Mouse (Mus musculus): ENCODE data around the gene Cd101. TPM values are rescaled to one million over a fixed set of nuclear protein-coding genes. Genes with fewer than 3 reads are reported as not detected.
A peak's percentile ranks its signal among the peaks of the same experiment; 100 is the strongest.

Cd101 gene
- polyA plus RNA-seq, 1 experiment from 2014 or later = 0.09 TPM

GRCm38 (mm10) chr3:101070230-101070795 is 41.0 kb upstream of the Cd101 start:
- H3K9me3 ChIP-seq (replicated peaks; ENCODE audit: control insufficient read depth, low read length) = no peaks in the 10 kb centered on the region
- no peak for ATAC-seq (ENCODE audit: low read depth)
- WGBS (ENCODE audit: insufficient replicate concordance) = 51% methylated on average over 10 of the region's 10 CpGs
- no peak overlapping the region for H3K4me2 ChIP-seq (ENCODE audit: low read depth, low read length)
- no peaks in the 10 kb centered on the region for H3K4me1 ChIP-seq (ENCODE audit: control insufficient read depth, low read depth, low read length)
- no peak overlapping the region for H3K27ac ChIP-seq (ENCODE audit: low read length)
- H3K9ac ChIP-seq (ENCODE audit: low read depth, low read length) = no peak overlapping the region
- no peaks in the 10 kb centered on the region for H3K27me3 ChIP-seq (ENCODE audit: control insufficient read depth, insufficient read depth, low read depth, low read length)
- H3K4me3 ChIP-seq (ENCODE audit: low read depth, low read length) = no peak overlapping the region
- H3K36me3 ChIP-seq (ENCODE audit: control insufficient read depth, insufficient read depth) = no peaks in the 10 kb centered on the region

- no peak for ATAC-seq (ENCODE audit: low read depth)
- Histone ChIP-seq H3K4me2 (ENCODE audit: low read depth, low read length) (no peak overlapping the region), H3K9me3 (replicated peaks; ENCODE audit: control insufficient read depth, low read length) (no peaks in the 10 kb centered on the region), H3K27me3 (ENCODE audit: control insufficient read depth, insufficient read depth, low read depth, low read length) (no peaks in the 10 kb centered on the region), H3K4me1 (ENCODE audit: control insufficient read depth, low read depth, low read length) (no peaks in the 10 kb centered on the region), H3K4me3 (ENCODE audit: low read depth, low read length) (no peak overlapping the region), H3K27ac (ENCODE audit: low read length) (no peak overlapping the region), H3K36me3 (ENCODE audit: control insufficient read depth, insufficient read depth) (no peaks in the 10 kb centered on the region), H3K9ac (ENCODE audit: low read depth, low read length) (no peak overlapping the region)
- WGBS (ENCODE audit: insufficient replicate concordance) = 50% methylated on average over 5 of the region's 5 CpGs
Observed at GRCm38 (mm10) chr3:101068701-101069100, 39.3 kb upstream of the Cd101 start.

GRCm38 (mm10) chr3:101066175-101066574 is 36.8 kb upstream of the Cd101 start:
- no peak for ATAC-seq (ENCODE audit: low read depth)
- no peak overlapping the region for H3K4me3 ChIP-seq (ENCODE audit: low read depth, low read length)
- WGBS (ENCODE audit: insufficient replicate concordance) = 72% methylated on average over 6 of the region's 6 CpGs
- H3K9ac ChIP-seq (ENCODE audit: low read depth, low read length) = no peak overlapping the region
- H3K4me2 ChIP-seq (ENCODE audit: low read depth, low read length) = no peak overlapping the region
- no peaks in the 10 kb centered on the region for H3K27me3 ChIP-seq (ENCODE audit: control insufficient read depth, insufficient read depth, low read depth, low read length)
- H3K9me3 ChIP-seq (replicated peaks; ENCODE audit: control insufficient read depth, low read length) = no peaks in the 10 kb centered on the region
- H3K4me1 ChIP-seq (ENCODE audit: control insufficient read depth, low read depth, low read length) = no peaks in the 10 kb centered on the region
- H3K36me3 ChIP-seq (ENCODE audit: control insufficient read depth, insufficient read depth) = no peaks in the 10 kb centered on the region
- H3K27ac ChIP-seq (ENCODE audit: low read length) = no peak overlapping the region

- H3K4me3 ChIP-seq (ENCODE audit: low read depth, low read length) = no peak overlapping the region
- no peak overlapping the region for H3K4me2 ChIP-seq (ENCODE audit: low read depth, low read length)
- WGBS (ENCODE audit: insufficient replicate concordance) = 60% methylated on average over 7 of the region's 7 CpGs
- no peaks in the 10 kb centered on the region for H3K27me3 ChIP-seq (ENCODE audit: control insufficient read depth, insufficient read depth, low read depth, low read length)
- H3K9me3 ChIP-seq (replicated peaks; ENCODE audit: control insufficient read depth, low read length) = no peaks in the 10 kb centered on the region
- H3K27ac ChIP-seq (ENCODE audit: low read length) = no peak overlapping the region
- no peak for ATAC-seq (ENCODE audit: low read depth)
- no peaks in the 10 kb centered on the region for H3K36me3 ChIP-seq (ENCODE audit: control insufficient read depth, insufficient read depth)
- H3K9ac ChIP-seq (ENCODE audit: low read depth, low read length) = no peak overlapping the region
- peaks cover 2% of the 10 kb centered on the region; the same call in 1 of the 2 replicates for H3K4me1 ChIP-seq (ENCODE audit: control insufficient read depth, low read depth, low read length)
Observed at GRCm38 (mm10) chr3:101061865-101062585, 32.7 kb upstream of the Cd101 start.

- no peaks in the 10 kb centered on the region for H3K36me3 ChIP-seq (ENCODE audit: control insufficient read depth, insufficient read depth)
- H3K4me1 ChIP-seq (ENCODE audit: control insufficient read depth, low read depth, low read length) = peaks cover 2% of the 10 kb centered on the region; the same call in 1 of the 2 replicates
- 26% methylated on average over 4 of the region's 4 CpGs for WGBS (ENCODE audit: insufficient replicate concordance)
- H3K27me3 ChIP-seq (ENCODE audit: control insufficient read depth, insufficient read depth, low read depth, low read length) = no peaks in the 10 kb centered on the region
- no peak overlapping the region for H3K9ac ChIP-seq (ENCODE audit: low read depth, low read length)
- no peak for ATAC-seq (ENCODE audit: low read depth)
- no peak overlapping the region for H3K4me2 ChIP-seq (ENCODE audit: low read depth, low read length)
- no peaks in the 10 kb centered on the region for H3K9me3 ChIP-seq (replicated peaks; ENCODE audit: control insufficient read depth, low read length)
- H3K27ac ChIP-seq (ENCODE audit: low read length) = no peak overlapping the region
- H3K4me3 ChIP-seq (ENCODE audit: low read depth, low read length) = no peak overlapping the region
Observed at GRCm38 (mm10) chr3:101059214-101059613, 29.9 kb upstream of the Cd101 start.

GRCm38 (mm10) chr3:101058203-101058602 is 28.8 kb upstream of the Cd101 start:
- H3K4me2 ChIP-seq (ENCODE audit: low read depth, low read length) = no peak overlapping the region
- ATAC-seq (ENCODE audit: low read depth) = 0 out of 2 replicates have a peak, but pooled peaks have one; percentile 9
- H3K27ac ChIP-seq (ENCODE audit: low read length) = no peak overlapping the region
- H3K4me3 ChIP-seq (ENCODE audit: low read depth, low read length) = no peak overlapping the region
- H3K9ac ChIP-seq (ENCODE audit: low read depth, low read length) = no peak overlapping the region
- H3K27me3 ChIP-seq (ENCODE audit: control insufficient read depth, insufficient read depth, low read depth, low read length) = no peaks in the 10 kb centered on the region
- H3K9me3 ChIP-seq (replicated peaks; ENCODE audit: control insufficient read depth, low read length) = no peaks in the 10 kb centered on the region
- no peaks in the 10 kb centered on the region for H3K36me3 ChIP-seq (ENCODE audit: control insufficient read depth, insufficient read depth)
- WGBS (ENCODE audit: insufficient replicate concordance) = 32% methylated on average over 2 of the region's 2 CpGs
- peaks cover 2% of the 10 kb centered on the region; the same call in 1 of the 2 replicates for H3K4me1 ChIP-seq (ENCODE audit: control insufficient read depth, low read depth, low read length)

GRCm38 (mm10) chr3:101055216-101055615 is 25.9 kb upstream of the Cd101 start:
- 54% methylated on average over 8 of the region's 8 CpGs for WGBS (ENCODE audit: insufficient replicate concordance)
- no peak for ATAC-seq (ENCODE audit: low read depth)
- Histone ChIP-seq H3K27me3 (ENCODE audit: control insufficient read depth, insufficient read depth, low read depth, low read length) (no peaks in the 10 kb centered on the region), H3K9ac (ENCODE audit: low read depth, low read length) (no peak overlapping the region), H3K4me2 (ENCODE audit: low read depth, low read length) (no peak overlapping the region), H3K36me3 (ENCODE audit: control insufficient read depth, insufficient read depth) (no peaks in the 10 kb centered on the region), H3K9me3 (replicated peaks; ENCODE audit: control insufficient read depth, low read length) (no peaks in the 10 kb centered on the region), H3K4me1 (ENCODE audit: control insufficient read depth, low read depth, low read length) (peaks cover 2% of the 10 kb centered on the region; the same call in 1 of the 2 replicates), H3K27ac (ENCODE audit: low read length) (no peak overlapping the region), H3K4me3 (ENCODE audit: low read depth, low read length) (no peak overlapping the region)

GRCm38 (mm10) chr3:101051601-101052000 is 22.2 kb upstream of the Cd101 start:
- no peak overlapping the region for H3K4me3 ChIP-seq (ENCODE audit: low read depth, low read length)
- no peak for ATAC-seq (ENCODE audit: low read depth)
- H3K27ac ChIP-seq (ENCODE audit: low read length) = no peak overlapping the region
- H3K9me3 ChIP-seq (replicated peaks; ENCODE audit: control insufficient read depth, low read length) = no peaks in the 10 kb centered on the region
- H3K4me2 ChIP-seq (ENCODE audit: low read depth, low read length) = no peak overlapping the region
- H3K9ac ChIP-seq (ENCODE audit: low read depth, low read length) = no peak overlapping the region
- H3K27me3 ChIP-seq (ENCODE audit: control insufficient read depth, insufficient read depth, low read depth, low read length) = no peaks in the 10 kb centered on the region
- no peaks in the 10 kb centered on the region for H3K4me1 ChIP-seq (ENCODE audit: control insufficient read depth, low read depth, low read length)
- no peaks in the 10 kb centered on the region for H3K36me3 ChIP-seq (ENCODE audit: control insufficient read depth, insufficient read depth)
- 41% methylated on average over 4 of the region's 4 CpGs for WGBS (ENCODE audit: insufficient replicate concordance)

GRCm38 (mm10) chr3:101049997-101050396 is 20.6 kb upstream of the Cd101 start:
- no peak overlapping the region for H3K4me2 ChIP-seq (ENCODE audit: low read depth, low read length)
- 60% methylated on average over 9 of the region's 9 CpGs for WGBS (ENCODE audit: insufficient replicate concordance)
- H3K36me3 ChIP-seq (ENCODE audit: control insufficient read depth, insufficient read depth) = no peaks in the 10 kb centered on the region
- ATAC-seq (ENCODE audit: low read depth) = no peak
- H3K4me1 ChIP-seq (ENCODE audit: control insufficient read depth, low read depth, low read length) = no peaks in the 10 kb centered on the region
- H3K9ac ChIP-seq (ENCODE audit: low read depth, low read length) = no peak overlapping the region
- no peaks in the 10 kb centered on the region for H3K9me3 ChIP-seq (replicated peaks; ENCODE audit: control insufficient read depth, low read length)
- no peaks in the 10 kb centered on the region for H3K27me3 ChIP-seq (ENCODE audit: control insufficient read depth, insufficient read depth, low read depth, low read length)
- H3K4me3 ChIP-seq (ENCODE audit: low read depth, low read length) = no peak overlapping the region
- no peak overlapping the region for H3K27ac ChIP-seq (ENCODE audit: low read length)

Data from liver, embryonic 16.5 days (tissue).